Mouse (Mus musculus): ENCODE data around the gene Hist1h1b. TPM values are rescaled to one million over a fixed set of nuclear protein-coding genes. Genes with fewer than 3 reads are reported as not detected.
"Not testable (repeated sequence)": the region's sequence is repeated elsewhere in the genome, so short reads cannot be mapped to it uniquely, and the experiment has no call there.

Hist1h1b gene
- polyA plus RNA-seq, 1 experiment from 2014 or later: 25.3 TPM

- Histone ChIP-seq H3K36me3 (no peaks in the 10 kb centered on the region), H3K27me3 (replicated peaks) (no peaks in the 10 kb centered on the region), H3K4me2 (peak overlapping the region; percentile 92), H3K4me3 (replicated peaks) (peak overlapping the region; percentile 58), H3K4me1 (peaks cover 10% of the 10 kb centered on the region), H3K27ac (peak overlapping the region; percentile 97), H3K9ac (peak overlapping the region; percentile 71), H3K9me3 (no peaks in the 10 kb centered on the region)
- peak; percentile 82 for ATAC-seq (ENCODE audit: insufficient read depth, low FRiP score, low read depth)
- 3% methylated on average over 33 of the region's 33 CpGs for WGBS
Observed at GRCm38 (mm10) chr13:21778814-21779766, 1.3 kb downstream of the Hist1h1b start.

- H3K9ac ChIP-seq: no peak overlapping the region
- no peak for ATAC-seq (ENCODE audit: insufficient read depth, low FRiP score, low read depth)
- WGBS: 68% methylated on average over 1 of the region's 1 CpGs
- H3K36me3 ChIP-seq: no peaks in the 10 kb centered on the region
- peaks cover 4% of the 10 kb centered on the region; the same call in 1 of the 2 replicates for H3K4me1 ChIP-seq
- peak overlapping the region; percentile 13; the same call in 1 of the 2 replicates for H3K4me2 ChIP-seq
- H3K9me3 ChIP-seq: no peaks in the 10 kb centered on the region
- no peak overlapping the region for H3K27ac ChIP-seq
- H3K27me3 ChIP-seq (replicated peaks): no peaks in the 10 kb centered on the region
- H3K4me3 ChIP-seq (replicated peaks): no peak overlapping the region
Observed at GRCm38 (mm10) chr13:21755707-21756106, 24.7 kb downstream of the Hist1h1b start.

GRCm38 (mm10) chr13:21754294-21755001 is 26.0 kb downstream of the Hist1h1b start:
- Histone ChIP-seq H3K27ac (peak overlapping the region; percentile 92), H3K9ac (peak overlapping the region; percentile 22; the same call in 1 of the 2 replicates), H3K4me3 (replicated peaks) (peak overlapping the region; percentile 47), H3K4me2 (peak overlapping the region; percentile 70)
- WGBS: under 1% methylated on average over 21 of the region's 26 CpGs
- H3K4me1 ChIP-seq; H3K36me3 ChIP-seq; ATAC-seq (ENCODE audit: insufficient read depth, low FRiP score, low read depth); H3K9me3 ChIP-seq; H3K27me3 ChIP-seq (replicated peaks): not testable (repeated sequence)

GRCm38 (mm10) chr13:21753524-21754285 is 26.7 kb downstream of the Hist1h1b start, which contains the start of the genes Hist1h2ak and Hist1h2bn:
TSS of gene Hist1h2ak (minus strand) at chr13:21753827.
TSS of gene Hist1h2bn (plus strand) at chr13:21754123.
- WGBS: under 1% methylated on average over 43 of the region's 50 CpGs
- not testable (repeated sequence) for H3K27me3 ChIP-seq (replicated peaks); H3K9me3 ChIP-seq; H3K4me1 ChIP-seq; H3K36me3 ChIP-seq
- peak within 1 kb of the TSS; percentile 47 for H3K4me3 ChIP-seq (replicated peaks)
- peak; percentile 91 for ATAC-seq (ENCODE audit: insufficient read depth, low FRiP score, low read depth)
- H3K9ac ChIP-seq: peak within 1 kb of the TSS; percentile 39; the same call in 1 of the 2 replicates
- peak within 1 kb of the TSS; percentile 70 for H3K4me2 ChIP-seq
- H3K27ac ChIP-seq: peak within 1 kb of the TSS; percentile 94

- no peaks in the 10 kb centered on the region for H3K27me3 ChIP-seq (replicated peaks)
- H3K36me3 ChIP-seq: no peaks in the 10 kb centered on the region
- H3K27ac ChIP-seq: peak overlapping the region; percentile 94
- H3K9me3 ChIP-seq: no peaks in the 10 kb centered on the region
- WGBS: 3% methylated on average over 10 of the region's 10 CpGs
- H3K4me3 ChIP-seq (replicated peaks): peak overlapping the region; percentile 47
- peak overlapping the region; percentile 39; the same call in 1 of the 2 replicates for H3K9ac ChIP-seq
- no peak for ATAC-seq (ENCODE audit: insufficient read depth, low FRiP score, low read depth)
- H3K4me2 ChIP-seq: peak overlapping the region; percentile 70
- H3K4me1 ChIP-seq: peaks cover 7% of the 10 kb centered on the region; the same call in 1 of the 2 replicates
Observed at GRCm38 (mm10) chr13:21753051-21753523, 27.3 kb downstream of the Hist1h1b start.

- H3K4me2 ChIP-seq: peak overlapping the region; percentile 70; the same call in 1 of the 2 replicates
- H3K27ac ChIP-seq: peak overlapping the region; percentile 94
- H3K36me3 ChIP-seq: no peaks in the 10 kb centered on the region
- no peak overlapping the region for H3K9ac ChIP-seq
- no peaks in the 10 kb centered on the region for H3K27me3 ChIP-seq (replicated peaks)
- ATAC-seq (ENCODE audit: insufficient read depth, low FRiP score, low read depth): no peak
- WGBS: 28% methylated on average over 3 of the region's 3 CpGs
- H3K4me1 ChIP-seq: peaks cover 9% of the 10 kb centered on the region; the same call in 1 of the 2 replicates
- no peak overlapping the region; the same call in 1 of the 2 replicates for H3K4me3 ChIP-seq (replicated peaks)
- no peaks in the 10 kb centered on the region for H3K9me3 ChIP-seq
Observed at GRCm38 (mm10) chr13:21752356-21752755, 28.1 kb downstream of the Hist1h1b start.

GRCm38 (mm10) chr13:21751827-21752226 is 28.6 kb downstream of the Hist1h1b start:
- Histone ChIP-seq H3K27ac (peak overlapping the region; percentile 94), H3K27me3 (replicated peaks) (no peaks in the 10 kb centered on the region), H3K4me2 (peak overlapping the region; percentile 70; the same call in 1 of the 2 replicates), H3K9me3 (no peaks in the 10 kb centered on the region), H3K4me3 (replicated peaks) (no peak overlapping the region), H3K9ac (no peak overlapping the region), H3K4me1 (peaks cover 11% of the 10 kb centered on the region; the same call in 1 of the 2 replicates), H3K36me3 (no peaks in the 10 kb centered on the region)
- ATAC-seq (ENCODE audit: insufficient read depth, low FRiP score, low read depth): no peak
- WGBS: 57% methylated on average over 3 of the region's 3 CpGs

GRCm38 (mm10) chr13:21751417-21751816 is 29.0 kb downstream of the Hist1h1b start:
- Histone ChIP-seq H3K4me2 (no peak overlapping the region), H3K36me3 (no peaks in the 10 kb centered on the region), H3K4me1 (peaks cover 11% of the 10 kb centered on the region; the same call in 1 of the 2 replicates), H3K4me3 (replicated peaks) (no peak overlapping the region), H3K27me3 (replicated peaks) (no peaks in the 10 kb centered on the region), H3K27ac (0 out of 2 replicates have a peak overlapping the region, but pooled peaks have one; percentile 94), H3K9ac (no peak overlapping the region), H3K9me3 (no peaks in the 10 kb centered on the region)
- ATAC-seq (ENCODE audit: insufficient read depth, low FRiP score, low read depth): no peak

- Histone ChIP-seq H3K4me3 (replicated peaks) (peak within 1 kb of the TSS; percentile 51), H3K27ac (peak within 1 kb of the TSS; percentile 97), H3K9ac (peak within 1 kb of the TSS; percentile 59), H3K4me1 (peaks cover 11% of the 10 kb centered on the region; the same call in 1 of the 2 replicates), H3K4me2 (peak within 1 kb of the TSS; percentile 67)
- H3K9me3 ChIP-seq; H3K36me3 ChIP-seq; H3K27me3 ChIP-seq (replicated peaks): not testable (repeated sequence)
- under 1% methylated on average over 47 of the region's 56 CpGs for WGBS
- peak; percentile 82 for ATAC-seq (ENCODE audit: insufficient read depth, low FRiP score, low read depth)
Observed at GRCm38 (mm10) chr13:21750159-21751017, 30.0 kb downstream of the Hist1h1b start, which contains the start of gene Hist1h4k. TSS of gene Hist1h4k (minus strand) at chr13:21750505.

- Histone ChIP-seq H3K27me3 (replicated peaks) (no peaks in the 10 kb centered on the region), H3K4me3 (replicated peaks) (peak overlapping the region; percentile 51), H3K4me1 (peaks cover 11% of the 10 kb centered on the region; the same call in 1 of the 2 replicates), H3K4me2 (peak overlapping the region; percentile 67), H3K36me3 (no peaks in the 10 kb centered on the region), H3K9ac (peak overlapping the region; percentile 59), H3K9me3 (no peaks in the 10 kb centered on the region), H3K27ac (peak overlapping the region; percentile 97)
- ATAC-seq (ENCODE audit: insufficient read depth, low FRiP score, low read depth): no peak
- WGBS: 2% methylated on average over 5 of the region's 5 CpGs
Observed at GRCm38 (mm10) chr13:21749387-21750158, 30.9 kb downstream of the Hist1h1b start.

All from stomach, embryonic 15.5 days (tissue).